9 mouse cellular contexts compared by ENCODE assay signal in the genomic region with DNA sequence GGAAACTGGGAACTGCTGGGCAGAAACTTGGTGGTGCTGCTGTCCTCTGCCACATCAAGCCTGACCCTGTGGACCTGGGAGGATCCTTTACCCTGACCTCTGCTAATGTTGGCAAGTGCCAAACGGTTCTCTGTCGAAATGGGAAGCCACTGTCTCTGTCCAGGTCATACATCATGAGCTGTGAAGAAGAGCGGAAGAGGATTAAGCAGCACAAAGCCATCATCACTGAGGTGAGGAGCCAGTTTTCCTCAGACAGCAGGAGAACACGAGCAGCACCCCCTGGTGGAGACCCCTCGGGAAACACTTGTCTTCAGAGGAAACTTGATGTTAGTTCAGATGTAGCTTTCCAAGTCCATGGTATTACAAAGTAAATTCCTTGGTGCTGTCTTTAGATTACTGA.
A peak's percentile ranks its signal among the peaks of the same experiment; 100 is the strongest.
DNase-seq lines count a peak whose midpoint lies in the region; ATAC-seq and TF ChIP-seq lines count a peak whose summit lies in the region.
"Had no signal": no experiment of that assay in that cellular context is flagged by ENCODE, and none has a peak within 500 bp of the region (broad histone marks: within the 10 kb centered on the region; RNA-seq: fewer than 3 reads in every experiment).

No protein-coding gene starts in this region.

- no peaks in the 10 kb centered on the region for H3K4me1 ChIP-seq in kidney, embryonic 16.5 days (ENCODE audit: insufficient read depth, low read length)
- peaks cover 2% of the 10 kb centered on the region; the same call in 1 of the 2 replicates for H3K4me1 ChIP-seq in midbrain, embryonic 10.5 days
- H3K4me1 ChIP-seq: limb, embryonic 12.5 days had no signal

- TF ChIP-seq CTCF in layer of hippocampus, adult 2 months (conservative IDR thresholded peaks at IDR 0.05): peak; percentile 77

- ATAC-seq in kidney, embryonic 16.5 days (ENCODE audit: low FRiP score, low TSS enrichment): peak; percentile 64; the same call in 1 of the 2 replicates

- DNase-seq in layer of hippocampus, adult 2 months (ENCODE audit: low spot score in 2 of 2): peak in 1 of 2 experiments; percentile 52
- DNase-seq in layer of hippocampus, postnatal 36 days: no peak
- DNase-seq in R1 (ENCODE audit: low read depth, low spot score): peak; percentile 55
- peak; percentile 46 to 56 for DNase-seq in cerebellum, postnatal 36 days
- peak; percentile 40 to 64 for DNase-seq in gastrocnemius, postnatal 4 days (ENCODE audit: low spot score in 2 of 2)
- DNase-seq in midbrain, embryonic 10.5 days (ENCODE audit: low spot score): peak; percentile 70
- peak; percentile 83 for DNase-seq in splenic B cell, adult 2 months (ENCODE audit: low read depth, low spot score)

- no peak overlapping the region for H3K9ac ChIP-seq in kidney, embryonic 16.5 days (replicated peaks; ENCODE audit: low read length)
- H3K9ac ChIP-seq: limb, embryonic 12.5 days had no signal

- no peak overlapping the region for H3K4me2 ChIP-seq in kidney, embryonic 16.5 days (replicated peaks; ENCODE audit: low read depth, low read length)
- H3K4me2 ChIP-seq: limb, embryonic 12.5 days had no signal

- H3K27me3 ChIP-seq in kidney, embryonic 16.5 days (ENCODE audit: insufficient read depth, low read length): no peaks in the 10 kb centered on the region
- no peaks in the 10 kb centered on the region for H3K27me3 ChIP-seq in midbrain, embryonic 10.5 days (ENCODE audit: low read depth, poor library complexity, severe bottlenecking)
- H3K27me3 ChIP-seq in splenic B cell, adult 2 months (ENCODE audit: control insufficient read depth, insufficient read depth, low read length, poor library complexity, severe bottlenecking): no peaks in the 10 kb centered on the region
- H3K27me3 ChIP-seq: limb, embryonic 12.5 days had no signal

- H3K27ac ChIP-seq in layer of hippocampus, adult 2 months: no peak overlapping the region
- H3K27ac ChIP-seq in kidney, embryonic 16.5 days (ENCODE audit: low read length): no peak overlapping the region
- H3K27ac ChIP-seq in midbrain, embryonic 10.5 days (replicated peaks): no peak overlapping the region
- H3K27ac ChIP-seq: limb, embryonic 12.5 days had no signal

- 6% methylated on average over 5 of the region's 5 CpGs for WGBS in kidney, embryonic 16.5 days
- WGBS in midbrain, embryonic 10.5 days: 37% methylated on average over 5 of the region's 5 CpGs

- no peaks in the 10 kb centered on the region for H3K9me3 ChIP-seq in kidney, embryonic 16.5 days (ENCODE audit: low read length)
- no peaks in the 10 kb centered on the region for H3K9me3 ChIP-seq in midbrain, embryonic 10.5 days (replicated peaks)
- H3K9me3 ChIP-seq: limb, embryonic 12.5 days had no signal

- peaks cover 18% of the 10 kb centered on the region for H3K36me3 ChIP-seq in kidney, embryonic 16.5 days (ENCODE audit: insufficient read depth, low read length)
- peaks cover 51% of the 10 kb centered on the region for H3K36me3 ChIP-seq in midbrain, embryonic 10.5 days
- H3K36me3 ChIP-seq in splenic B cell, adult 2 months (ENCODE audit: control insufficient read depth, insufficient read depth, low read length, poor library complexity, severe bottlenecking): peaks cover 3% of the 10 kb centered on the region; the same call in 1 of the 2 replicates

- H3K4me3 ChIP-seq in layer of hippocampus, adult 2 months: no peak overlapping the region
- H3K4me3 ChIP-seq in kidney, embryonic 16.5 days (ENCODE audit: low read length): no peak overlapping the region
- no peak overlapping the region for H3K4me3 ChIP-seq in midbrain, embryonic 10.5 days
- H3K4me3 ChIP-seq: limb, embryonic 12.5 days had no signal

Comparison
In these comparisons a context has a peak if more than half of its experiments do, and no peak if none do; other contexts are left out.
1. DNase-seq: peak in R1 (single experiment), cerebellum, postnatal 36 days (2 of 2), gastrocnemius, postnatal 4 days (2 of 2), midbrain, embryonic 10.5 days (single experiment) and splenic B cell, adult 2 months (single experiment); none in layer of hippocampus, postnatal 36 days (0 of 2).